Mouse (Mus musculus): ENCODE measurements around the gene Smyd4. TPM values are rescaled to one million over a fixed set of nuclear protein-coding genes. Genes with fewer than 3 reads are reported as not detected.
A peak's percentile ranks its signal among the peaks of the same experiment; 100 is the strongest.
"Not testable (repeated sequence)": the region's sequence is repeated elsewhere in the genome, so short reads cannot be mapped to it uniquely, and the experiment has no call there.

Gene Smyd4
- polyA plus RNA-seq, 1 experiment from 2014 or later: 9.2 TPM

DNA sequence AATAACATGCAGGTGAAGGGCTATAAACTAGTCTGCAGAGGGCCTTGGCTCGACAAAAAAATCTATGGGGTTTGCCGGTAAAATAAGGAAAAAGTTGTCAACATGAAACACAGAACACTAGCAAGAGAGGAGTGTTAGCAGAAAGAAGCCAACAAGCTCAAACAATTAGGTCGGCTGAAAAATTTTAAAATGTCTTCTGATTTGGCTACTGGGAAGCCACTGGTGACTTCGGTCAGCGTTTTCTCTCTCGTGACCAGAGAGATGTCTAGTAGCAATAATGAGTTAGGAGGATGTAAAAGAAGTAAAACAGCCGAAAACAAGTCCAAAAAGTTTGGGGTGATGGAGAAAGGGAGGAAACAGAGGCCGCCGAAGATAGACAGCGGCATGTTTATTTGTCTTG is 637 bp upstream of the Smyd4 start:
- Histone ChIP-seq H3K9ac (peak overlapping the region; percentile 82), H3K4me2 (replicated peaks) (peak overlapping the region; percentile 84), H3K27ac (peak overlapping the region; percentile 76), H3K27me3 (replicated peaks) (no peaks in the 10 kb centered on the region), H3K4me1 (replicated peaks) (peaks cover 22% of the 10 kb centered on the region; the same call in 1 of the 2 replicates), H3K4me3 (replicated peaks) (peak overlapping the region; percentile 86), H3K9me3 (no peaks in the 10 kb centered on the region), H3K36me3 (no peaks in the 10 kb centered on the region)
- WGBS: under 1% methylated on average over 10 of the region's 10 CpGs
- ATAC-seq: no peak

DNA sequence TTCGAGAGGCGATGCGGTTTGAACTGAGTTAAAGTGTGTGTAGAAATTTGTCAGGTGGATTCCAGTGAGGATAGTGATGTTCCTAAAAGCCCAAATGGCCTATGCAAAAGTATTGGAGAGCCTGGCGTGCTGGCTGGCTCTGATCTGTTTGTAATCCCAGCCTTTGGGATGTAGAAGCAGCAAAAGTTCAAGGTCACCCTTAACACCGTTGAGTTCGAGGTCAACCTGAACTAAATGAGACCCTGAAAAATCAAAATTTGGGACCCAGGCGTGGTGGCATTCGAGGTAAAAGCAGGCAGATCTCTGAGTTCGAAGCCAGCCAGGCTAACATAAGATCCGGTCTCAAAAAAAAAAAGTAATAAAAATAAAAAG is 643 bp downstream of the Smyd4 start:
- H3K4me1 ChIP-seq (replicated peaks): peaks cover 18% of the 10 kb centered on the region; the same call in 1 of the 2 replicates
- H3K36me3 ChIP-seq: no peaks in the 10 kb centered on the region
- WGBS: 40% methylated on average over 10 of the region's 10 CpGs
- ATAC-seq: no peak
- no peaks in the 10 kb centered on the region for H3K9me3 ChIP-seq
- H3K9ac ChIP-seq: peak overlapping the region; percentile 61
- H3K4me2 ChIP-seq (replicated peaks): peak overlapping the region; percentile 84
- H3K4me3 ChIP-seq (replicated peaks): peak overlapping the region; percentile 86
- H3K27me3 ChIP-seq (replicated peaks): no peaks in the 10 kb centered on the region
- peak overlapping the region; percentile 73 for H3K27ac ChIP-seq

DNA sequence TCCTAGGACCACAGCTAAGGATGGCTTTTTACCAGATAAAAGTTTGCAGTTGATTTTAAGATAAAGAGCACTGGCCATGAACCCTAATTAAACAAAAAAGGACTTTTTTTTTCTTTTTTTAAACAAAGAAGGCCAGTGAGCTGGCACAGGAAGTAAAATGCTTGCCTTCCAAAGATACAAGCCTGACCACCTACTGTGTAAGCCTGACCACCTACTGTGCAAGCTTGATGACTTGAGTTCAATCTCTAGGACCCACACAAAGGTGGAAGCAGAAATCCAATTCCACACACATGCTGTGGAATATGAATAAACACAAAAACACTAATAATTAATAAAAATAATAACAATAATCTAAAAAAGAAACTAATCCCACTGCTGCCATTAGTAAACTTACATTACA is 3.0 kb downstream of the Smyd4 start:
- Histone ChIP-seq H3K4me1 (replicated peaks) (peaks cover 12% of the 10 kb centered on the region; the same call in 1 of the 2 replicates), H3K27ac (no peak overlapping the region), H3K27me3 (replicated peaks) (no peaks in the 10 kb centered on the region), H3K36me3 (no peaks in the 10 kb centered on the region), H3K4me2 (replicated peaks) (no peak overlapping the region), H3K9ac (no peak overlapping the region), H3K4me3 (replicated peaks) (no peak overlapping the region), H3K9me3 (no peaks in the 10 kb centered on the region)
- no peak for ATAC-seq

DNA sequence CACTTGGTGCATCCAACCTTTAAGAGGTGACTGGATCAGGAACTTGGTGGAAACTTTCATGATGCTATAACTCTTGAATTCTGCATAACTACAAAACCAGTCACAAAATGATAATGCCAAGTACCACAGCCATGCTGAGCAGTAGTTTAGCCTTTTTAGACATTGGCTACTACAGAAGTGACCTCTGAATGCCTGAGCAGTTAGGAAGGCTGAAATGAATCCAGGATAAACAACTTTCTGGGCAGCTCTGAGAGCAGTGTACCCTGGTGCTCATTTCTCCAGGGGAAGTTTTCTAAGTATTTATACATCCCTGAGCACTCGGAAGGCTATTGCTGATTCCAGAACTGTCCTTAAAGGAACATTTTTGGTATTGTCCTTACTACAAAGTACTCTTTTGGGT is 7.2 kb downstream of the Smyd4 start:
- no peak overlapping the region for H3K9ac ChIP-seq
- H3K4me2 ChIP-seq (replicated peaks): no peak overlapping the region
- no peak overlapping the region for H3K27ac ChIP-seq
- no peak overlapping the region for H3K4me3 ChIP-seq (replicated peaks)
- no peaks in the 10 kb centered on the region for H3K9me3 ChIP-seq
- H3K4me1 ChIP-seq (replicated peaks): no peaks in the 10 kb centered on the region
- WGBS: 91% methylated on average over 1 of the region's 1 CpGs
- no peaks in the 10 kb centered on the region for H3K36me3 ChIP-seq
- H3K27me3 ChIP-seq (replicated peaks): no peaks in the 10 kb centered on the region
- no peak for ATAC-seq

DNA sequence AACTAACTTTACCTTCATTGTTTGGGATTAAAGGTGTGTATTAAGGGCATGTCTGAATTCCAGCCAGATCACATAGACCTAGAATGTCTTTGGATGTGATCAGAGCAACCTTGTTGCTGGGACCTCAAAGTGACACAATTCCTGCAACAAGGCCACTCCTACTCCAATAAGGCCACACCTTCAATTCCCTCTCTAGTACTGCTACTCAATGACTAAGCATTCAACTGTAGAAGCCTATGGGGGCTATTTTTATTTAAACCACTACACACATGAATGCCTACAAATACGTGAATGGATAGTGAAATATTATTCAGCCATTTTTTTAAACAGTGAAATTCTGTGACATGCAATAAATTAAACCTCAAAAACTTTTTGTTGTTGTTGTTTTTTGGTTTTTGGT is 28.9 kb downstream of the Smyd4 start:
- ATAC-seq: no peak
- no peak overlapping the region for H3K27ac ChIP-seq
- H3K36me3 ChIP-seq: no peaks in the 10 kb centered on the region
- no peaks in the 10 kb centered on the region for H3K27me3 ChIP-seq (replicated peaks)
- no peaks in the 10 kb centered on the region for H3K4me1 ChIP-seq (replicated peaks)
- 87% methylated on average over 1 of the region's 1 CpGs for WGBS
- H3K9ac ChIP-seq: no peak overlapping the region
- H3K4me3 ChIP-seq (replicated peaks): no peak overlapping the region
- H3K9me3 ChIP-seq: no peaks in the 10 kb centered on the region
- H3K4me2 ChIP-seq (replicated peaks): no peak overlapping the region

DNA sequence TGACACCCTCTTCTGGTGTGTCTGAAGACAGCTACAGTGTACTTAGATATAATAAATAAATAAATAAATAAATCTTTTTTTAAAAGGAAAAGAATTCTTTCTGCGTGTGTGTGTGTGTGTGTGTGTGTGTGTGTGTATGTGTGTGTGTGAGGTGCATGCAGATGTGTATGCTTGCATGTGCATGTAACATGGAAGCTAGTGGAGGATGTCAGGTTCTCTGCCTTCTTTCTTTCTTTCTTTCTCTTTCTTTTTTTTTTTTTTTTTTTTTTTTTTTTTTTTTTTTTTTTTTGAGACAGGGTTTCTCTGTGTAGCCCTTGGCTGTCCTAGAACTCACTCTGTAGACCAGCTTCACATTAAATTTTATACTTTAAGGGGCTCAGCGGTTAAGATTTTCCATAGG is 30.6 kb downstream of the Smyd4 start:
- not testable (repeated sequence) for ATAC-seq, H3K9me3 ChIP-seq
- 85% methylated on average over 2 of the region's 2 CpGs for WGBS

DNA sequence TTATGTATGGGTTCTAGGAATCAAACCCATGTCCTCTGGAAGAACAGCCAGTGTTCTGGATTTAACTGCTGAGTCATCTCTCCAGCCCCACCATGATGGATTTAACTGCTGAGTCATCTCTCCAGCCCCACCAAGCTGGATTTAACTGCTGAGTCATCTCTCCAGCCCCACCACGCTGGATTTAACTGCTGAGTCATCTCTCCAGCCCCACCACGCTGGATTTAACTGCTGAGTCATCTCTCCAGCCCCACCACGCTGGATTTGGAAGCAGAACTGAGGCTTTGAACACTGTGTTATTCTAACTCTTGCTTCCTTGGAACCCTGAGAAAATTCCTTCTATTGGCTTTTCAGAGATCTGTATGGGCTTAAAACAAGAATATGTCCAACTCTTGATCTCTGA is 35.3 kb downstream of the Smyd4 start:
- H3K9me3 ChIP-seq; ATAC-seq; H3K4me3 ChIP-seq (replicated peaks); H3K9ac ChIP-seq; H3K4me2 ChIP-seq (replicated peaks); H3K4me1 ChIP-seq (replicated peaks); H3K36me3 ChIP-seq; H3K27me3 ChIP-seq (replicated peaks); H3K27ac ChIP-seq: not testable (repeated sequence)
- WGBS: 45% methylated on average over 3 of the region's 3 CpGs

More for the DNA sequence above, 30.6 kb downstream of the Smyd4 start:
- H3K27me3 ChIP-seq (replicated peaks); H3K4me1 ChIP-seq (replicated peaks); H3K27ac ChIP-seq; H3K4me3 ChIP-seq (replicated peaks); H3K4me2 ChIP-seq (replicated peaks); H3K9ac ChIP-seq; H3K36me3 ChIP-seq: not testable (repeated sequence)

DNA sequence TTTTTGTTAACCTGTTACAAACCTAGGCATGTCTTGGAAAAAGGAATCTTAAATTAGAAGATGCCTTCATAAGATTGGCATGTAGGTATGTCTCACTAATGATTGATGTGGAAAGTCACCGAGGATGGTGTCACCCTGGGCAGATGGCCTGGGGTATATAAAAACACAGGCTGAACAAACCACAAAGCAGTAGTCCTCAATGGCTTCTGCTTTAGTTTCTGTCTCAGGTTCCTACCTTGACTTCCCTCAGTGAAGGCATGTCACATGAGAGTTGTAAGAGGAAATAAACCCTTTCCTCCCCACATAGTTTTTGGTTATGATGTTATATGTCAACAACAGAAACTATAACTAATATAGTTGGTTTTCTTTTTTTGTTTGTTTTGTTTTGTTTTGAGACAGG is 47.4 kb downstream of the Smyd4 start:
- no peaks in the 10 kb centered on the region for H3K9me3 ChIP-seq
- no peak for ATAC-seq
- no peak overlapping the region for H3K4me2 ChIP-seq (replicated peaks)
- H3K4me3 ChIP-seq (replicated peaks): no peak overlapping the region
- no peaks in the 10 kb centered on the region for H3K36me3 ChIP-seq
- no peak overlapping the region for H3K27ac ChIP-seq
- no peak overlapping the region for H3K9ac ChIP-seq
- 73% methylated on average over 1 of the region's 1 CpGs for WGBS
- H3K27me3 ChIP-seq (replicated peaks): no peaks in the 10 kb centered on the region
- H3K4me1 ChIP-seq (replicated peaks): no peaks in the 10 kb centered on the region

DNA sequence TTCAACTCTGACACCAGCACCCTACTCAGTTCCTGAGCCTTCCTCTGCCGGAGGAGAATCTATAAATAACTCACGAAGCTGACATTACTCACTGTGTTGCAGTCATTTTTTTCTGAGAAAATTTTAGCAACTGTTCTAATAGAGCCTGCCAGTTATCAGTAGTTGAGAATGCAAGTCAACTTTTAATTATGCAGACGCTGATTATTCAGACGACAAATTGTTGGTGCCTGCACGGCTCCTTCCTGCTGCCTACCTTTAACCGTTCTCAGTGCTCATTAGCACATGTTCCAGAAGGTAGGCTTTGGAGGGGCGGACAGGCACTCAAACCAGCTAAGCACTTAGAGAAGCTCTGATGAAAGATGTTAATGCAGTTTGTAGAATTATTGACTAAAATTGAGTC is 49.2 kb downstream of the Smyd4 start:
- no peak overlapping the region for H3K4me3 ChIP-seq (replicated peaks)
- no peaks in the 10 kb centered on the region for H3K36me3 ChIP-seq
- 76% methylated on average over 7 of the region's 7 CpGs for WGBS
- no peaks in the 10 kb centered on the region for H3K27me3 ChIP-seq (replicated peaks)
- no peak overlapping the region for H3K27ac ChIP-seq
- H3K4me1 ChIP-seq (replicated peaks): 0 out of 2 replicates have a peak, but pooled peaks cover 2% of the 10 kb centered on the region
- no peak overlapping the region for H3K9ac ChIP-seq
- H3K4me2 ChIP-seq (replicated peaks): no peak overlapping the region
- H3K9me3 ChIP-seq: no peaks in the 10 kb centered on the region
- ATAC-seq: no peak

DNA sequence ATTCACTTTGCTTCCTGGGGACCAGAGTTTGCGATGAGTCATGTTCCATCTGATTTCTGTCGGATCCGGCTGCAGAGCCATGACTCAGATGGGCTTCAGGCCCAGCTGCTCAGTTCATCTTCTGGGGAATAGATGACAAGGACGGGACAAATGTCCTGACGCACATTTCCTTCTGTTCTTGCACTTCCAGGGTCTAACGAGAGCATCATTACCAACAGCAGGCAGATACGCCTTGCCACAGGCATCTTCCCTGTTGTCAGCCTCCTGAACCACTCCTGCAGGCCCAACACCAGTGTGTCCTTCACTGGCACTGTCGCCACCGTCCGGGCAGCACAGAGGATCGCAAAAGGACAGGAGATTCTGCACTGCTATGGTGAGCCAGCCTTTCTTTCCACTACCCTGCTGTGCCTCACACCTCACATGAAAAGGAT is 51.2 kb downstream of the Smyd4 start:
- no peak overlapping the region for H3K4me2 ChIP-seq (replicated peaks)
- H3K27me3 ChIP-seq (replicated peaks): no peaks in the 10 kb centered on the region
- no peaks in the 10 kb centered on the region for H3K9me3 ChIP-seq
- WGBS: 85% methylated on average over 11 of the region's 11 CpGs
- 0 out of 2 replicates have a peak, but pooled peaks cover 2% of the 10 kb centered on the region for H3K4me1 ChIP-seq (replicated peaks)
- no peak overlapping the region for H3K4me3 ChIP-seq (replicated peaks)
- H3K36me3 ChIP-seq: no peaks in the 10 kb centered on the region
- no peak overlapping the region for H3K27ac ChIP-seq
- ATAC-seq: no peak
- H3K9ac ChIP-seq: no peak overlapping the region

DNA sequence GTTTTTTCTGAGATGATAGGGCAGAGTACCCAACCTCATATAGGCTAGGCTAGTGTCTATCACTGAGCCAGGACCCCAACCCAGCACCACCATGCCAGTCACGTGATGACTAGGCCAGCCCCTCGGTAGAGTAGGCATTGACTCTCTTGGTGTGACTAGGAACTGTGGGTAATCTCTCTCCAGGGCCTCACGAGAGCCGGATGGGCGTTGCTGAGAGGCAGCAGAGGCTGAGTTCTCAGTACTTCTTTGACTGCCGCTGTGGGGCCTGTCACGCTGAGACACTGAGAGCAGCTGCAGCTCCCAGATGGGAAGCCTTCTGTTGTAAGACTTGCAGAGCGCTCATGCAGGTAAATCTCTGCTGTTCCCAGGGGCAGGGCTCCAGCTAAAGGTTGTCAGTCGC is 51.9 kb downstream of the Smyd4 start:
- no peaks in the 10 kb centered on the region for H3K27me3 ChIP-seq (replicated peaks)
- no peak for ATAC-seq
- H3K36me3 ChIP-seq: no peaks in the 10 kb centered on the region
- H3K4me2 ChIP-seq (replicated peaks): no peak overlapping the region
- 0 out of 2 replicates have a peak, but pooled peaks cover 2% of the 10 kb centered on the region for H3K4me1 ChIP-seq (replicated peaks)
- no peak overlapping the region for H3K4me3 ChIP-seq (replicated peaks)
- H3K27ac ChIP-seq: no peak overlapping the region
- no peaks in the 10 kb centered on the region for H3K9me3 ChIP-seq
- H3K9ac ChIP-seq: no peak overlapping the region
- 72% methylated on average over 9 of the region's 9 CpGs for WGBS

DNA sequence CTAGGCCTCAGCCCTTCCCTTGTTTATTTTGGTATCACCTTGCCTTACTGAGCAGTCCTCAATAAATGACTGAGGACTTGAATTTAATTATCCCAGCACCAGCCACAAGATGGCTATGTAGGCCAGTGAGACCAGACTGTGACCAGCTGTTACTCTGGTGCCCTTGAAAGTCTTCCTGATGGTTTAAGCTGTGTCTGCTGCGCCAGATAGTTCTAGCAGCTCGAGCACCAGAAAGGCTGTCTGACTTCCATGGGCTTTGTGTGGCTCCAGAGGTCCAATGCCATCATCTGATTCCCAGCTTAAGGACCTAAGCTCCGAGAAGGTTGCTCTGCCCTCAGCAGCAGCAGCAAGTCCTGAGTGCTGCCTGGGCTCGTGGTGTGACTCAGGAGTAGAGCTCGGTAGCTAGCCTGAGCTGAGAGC is 54.0 kb downstream of the Smyd4 start:
- H3K4me3 ChIP-seq (replicated peaks): no peak overlapping the region
- no peaks in the 10 kb centered on the region for H3K27me3 ChIP-seq (replicated peaks)
- no peak overlapping the region for H3K9ac ChIP-seq
- H3K27ac ChIP-seq: no peak overlapping the region
- H3K4me2 ChIP-seq (replicated peaks): no peak overlapping the region
- 49% methylated on average over 5 of the region's 5 CpGs for WGBS
- ATAC-seq: peak; percentile 83
- H3K9me3 ChIP-seq: no peaks in the 10 kb centered on the region
- no peaks in the 10 kb centered on the region for H3K36me3 ChIP-seq
- H3K4me1 ChIP-seq (replicated peaks): 0 out of 2 replicates have a peak, but pooled peaks cover 2% of the 10 kb centered on the region

DNA sequence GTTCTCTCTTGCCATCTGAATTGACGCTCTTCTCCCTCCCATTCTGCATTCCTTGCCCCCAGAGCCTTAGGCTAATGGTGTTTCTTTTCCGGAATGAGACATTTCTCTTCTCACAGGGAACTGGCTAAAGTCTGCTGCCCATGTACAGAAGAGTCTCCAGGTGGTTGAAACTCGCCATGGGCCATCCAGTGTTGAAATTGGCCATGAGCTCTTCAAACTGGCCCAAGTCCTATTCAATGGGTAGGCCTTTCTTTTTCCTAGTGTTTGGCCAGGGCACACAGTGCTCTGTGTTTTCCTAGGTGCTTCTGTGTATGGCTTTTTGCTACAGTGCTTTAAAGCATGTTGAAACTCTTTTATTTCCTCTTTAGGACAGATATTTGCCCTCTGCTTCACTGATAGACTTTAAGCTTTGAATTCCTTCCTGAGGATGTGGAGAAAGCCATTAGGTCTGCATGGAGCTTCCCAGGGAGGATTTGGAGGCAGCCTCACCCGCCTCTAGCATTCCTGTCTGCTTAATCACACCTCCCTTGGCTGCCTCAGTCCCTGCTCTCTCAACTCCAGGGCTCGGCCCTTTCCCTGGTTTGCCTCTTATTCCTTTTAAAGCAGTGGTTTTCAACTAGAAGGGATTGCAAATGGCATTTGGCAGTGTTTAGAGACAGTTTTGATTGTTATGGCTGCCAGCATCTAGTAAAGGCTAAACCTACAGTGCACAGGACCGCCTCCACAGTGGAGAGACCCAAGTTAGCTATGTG is 55.2 kb downstream of the Smyd4 start:
- no peaks in the 10 kb centered on the region for H3K27me3 ChIP-seq (replicated peaks)
- H3K27ac ChIP-seq: 0 out of 2 replicates have a peak overlapping the region, but pooled peaks have one; percentile 19
- no peak overlapping the region for H3K4me2 ChIP-seq (replicated peaks)
- 0 out of 2 replicates have a peak, but pooled peaks cover 2% of the 10 kb centered on the region for H3K4me1 ChIP-seq (replicated peaks)
- no peak; the same call in 1 of the 2 replicates for ATAC-seq
- H3K4me3 ChIP-seq (replicated peaks): no peak overlapping the region
- H3K9ac ChIP-seq: no peak overlapping the region
- 68% methylated on average over 6 of the region's 6 CpGs for WGBS
- no peaks in the 10 kb centered on the region for H3K36me3 ChIP-seq
- H3K9me3 ChIP-seq: no peaks in the 10 kb centered on the region

Data from intestine, embryonic 15.5 days (tissue).